Mouse (Mus musculus) mature B cell (primary cell): Measurements from ENCODE around the gene Ttll11.

ENCODE experiments used
- in situ Hi-C: fragments of 300-500 bp; cut with MboI; formaldehyde crosslinking; loops from 2 replicates; pipeline ENCODE4 v1.14.3; 2019

The Ttll11 gene

DNA sequence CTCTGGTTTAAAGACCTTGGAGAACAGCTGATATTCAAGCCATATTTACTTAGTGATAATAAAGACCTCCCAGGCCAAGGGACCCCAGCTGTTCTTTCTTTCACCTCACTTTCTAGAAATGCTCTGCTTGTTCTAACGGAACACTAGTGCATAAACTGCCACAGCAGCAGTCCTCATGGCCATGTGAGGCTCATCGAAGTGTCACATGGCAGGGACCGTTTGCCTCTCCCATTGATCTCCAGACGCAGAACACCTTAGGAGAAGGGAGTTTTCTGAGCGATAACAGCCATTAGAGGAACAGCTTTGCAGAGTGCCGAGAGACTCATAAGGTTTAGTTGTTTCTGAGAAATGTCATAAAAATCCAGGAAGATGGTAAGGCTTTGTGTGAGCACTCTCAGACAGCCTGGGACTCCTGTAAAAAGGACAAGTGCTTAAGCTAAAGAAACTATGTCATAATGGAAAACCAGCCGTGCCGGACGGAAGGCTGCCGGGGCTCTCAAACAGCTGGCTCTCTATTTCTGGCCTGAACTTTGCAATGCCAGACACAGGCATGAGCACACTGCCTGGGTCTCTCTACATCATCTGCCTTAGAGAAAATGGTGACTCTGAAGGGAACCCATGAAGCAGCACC lies 13.7 kb downstream of the Ttll11 start:
- in situ Hi-C loops, result no loop called here

- in situ Hi-C loops, result no loop called here
These were observed 16.4 kb downstream of the Ttll11 start for GRCm38 (mm10) chr2:35963280-35963679.

DNA sequence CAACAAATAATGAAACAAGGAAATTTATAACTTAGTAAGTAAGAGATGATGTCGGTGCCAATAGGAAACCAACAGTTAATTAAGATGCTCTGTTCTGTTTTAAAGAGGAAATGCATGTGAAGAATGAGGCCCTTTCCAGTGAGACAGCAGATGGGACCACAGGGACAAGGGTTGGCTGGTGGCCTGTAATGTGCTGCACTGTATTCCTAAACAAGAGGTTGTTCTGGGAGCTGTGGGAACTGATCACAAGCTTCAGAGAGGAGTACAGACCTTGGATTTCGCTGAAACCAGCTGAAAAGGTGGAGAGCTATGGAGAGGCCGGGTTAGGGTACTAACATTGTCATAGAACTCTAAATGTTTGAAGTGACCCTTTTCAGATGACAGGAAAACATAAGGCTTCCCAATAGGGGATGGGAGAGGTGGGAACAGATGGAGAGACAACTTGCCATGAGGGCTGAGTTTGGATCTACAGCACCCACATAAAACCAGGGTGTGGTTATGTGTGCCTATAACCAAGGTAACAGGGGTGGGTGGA lies 18.1 kb downstream of the Ttll11 start:
- in situ Hi-C loops, result no loop called here

GRCm38 (mm10) chr2:35957471-35958140 lies 22.1 kb downstream of the Ttll11 start:
- in situ Hi-C loops, result no loop called here

GRCm38 (mm10) chr2:35955211-35955610 lies 24.5 kb downstream of the Ttll11 start:
- in situ Hi-C loops, result no loop called here

DNA sequence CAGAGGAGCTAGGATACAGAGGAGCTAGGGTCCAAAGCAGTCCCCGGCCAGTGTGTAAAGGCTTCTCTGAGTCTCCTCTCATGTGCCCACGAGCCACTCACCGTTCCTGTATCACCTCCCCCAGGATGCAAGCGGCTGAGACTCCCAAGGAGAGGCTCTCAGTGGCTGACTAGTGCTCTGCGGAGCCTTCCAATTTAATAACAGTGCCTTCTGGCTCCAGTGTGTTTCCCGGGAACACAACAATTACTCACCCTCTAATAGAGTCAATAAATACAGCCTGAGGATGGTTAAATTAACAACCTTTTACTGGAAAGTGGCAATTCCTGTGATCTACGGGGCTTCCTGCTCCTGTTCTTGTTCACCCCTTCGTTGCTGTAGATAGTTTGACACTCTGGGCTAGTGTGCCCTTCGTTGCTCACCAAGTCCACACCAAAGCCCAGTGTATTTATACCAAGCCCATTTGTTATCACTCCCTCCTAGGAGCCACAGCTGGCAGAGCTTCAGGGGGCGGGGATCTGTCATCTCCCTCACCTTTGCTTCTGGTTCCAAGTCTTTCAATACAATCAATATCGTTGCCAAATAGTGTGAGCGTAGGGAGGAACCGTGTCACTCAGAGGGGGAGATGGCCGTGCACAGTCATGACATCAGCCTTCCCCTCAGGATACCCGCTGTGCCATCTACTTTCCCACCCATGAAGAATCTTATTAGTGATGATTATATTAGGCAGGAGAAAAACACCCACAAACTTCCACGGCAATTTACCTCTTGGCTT lies 27.3 kb downstream of the Ttll11 start:
- in situ Hi-C loops, result no loop called here

- in situ Hi-C loops, result no loop called here
These were observed 34.8 kb downstream of the Ttll11 start for GRCm38 (mm10) chr2:35944896-35945295.

GRCm38 (mm10) chr2:35942960-35943359 lies 36.8 kb downstream of the Ttll11 start:
- in situ Hi-C loops, result no loop called here

DNA sequence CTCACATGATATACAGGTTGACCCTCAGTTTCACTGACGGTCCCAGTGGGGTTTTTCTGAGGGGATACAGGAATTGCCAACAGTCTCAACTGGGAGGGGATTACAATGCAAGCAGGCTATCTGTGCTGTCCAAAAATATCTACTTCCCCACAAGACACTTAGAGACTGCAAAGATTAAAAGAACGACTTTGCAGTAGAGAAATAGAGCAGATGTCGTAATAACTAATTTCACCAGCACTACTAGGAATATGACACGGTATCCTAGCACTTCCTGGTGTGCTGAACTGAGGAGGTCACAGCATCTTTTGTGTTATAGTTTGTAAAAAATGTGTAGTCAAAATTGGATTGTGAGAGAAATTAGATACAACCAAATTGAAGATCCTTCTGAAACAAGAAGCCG lies 44.7 kb downstream of the Ttll11 start:
- in situ Hi-C loops, result no loop called here

- in situ Hi-C loops, result no loop called here
These were observed 46.6 kb downstream of the Ttll11 start for GRCm38 (mm10) chr2:35933116-35933515.

- in situ Hi-C loops, result no loop called here
These were observed 48.1 kb downstream of the Ttll11 start for GRCm38 (mm10) chr2:35931619-35932018.

DNA sequence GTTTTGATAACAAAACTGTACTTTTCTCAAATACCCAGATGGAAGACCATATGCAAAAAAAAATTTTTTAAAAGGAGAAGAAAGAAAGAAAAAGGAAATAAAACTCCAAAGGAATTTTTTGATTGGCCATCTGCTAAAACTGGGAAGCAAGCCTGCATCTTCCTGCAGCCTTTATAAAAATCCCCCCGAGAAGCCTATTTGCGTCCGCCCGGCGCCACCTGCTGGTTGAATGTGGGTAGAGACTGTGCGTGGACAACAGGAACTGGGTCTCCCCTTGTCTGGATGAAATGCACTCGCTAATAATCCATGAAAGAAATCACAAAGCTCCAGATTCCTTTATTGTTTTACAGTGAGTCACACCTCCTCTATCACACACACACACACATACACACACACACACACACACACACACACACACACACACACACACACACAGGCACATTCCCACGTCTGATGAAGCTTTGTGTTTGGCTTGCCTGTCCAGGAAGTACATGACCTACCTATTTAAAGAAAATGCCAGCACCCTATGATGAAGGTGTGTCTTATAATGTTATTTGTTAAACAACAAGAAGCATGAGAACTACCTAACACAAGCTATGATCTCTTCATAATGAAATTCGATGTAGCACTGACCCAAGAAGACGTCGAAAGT lies 49.1 kb downstream of the Ttll11 start:
- in situ Hi-C loops, result no loop called here

GRCm38 (mm10) chr2:35928133-35928532 lies 51.6 kb downstream of the Ttll11 start:
- in situ Hi-C loops, result no loop called here

DNA sequence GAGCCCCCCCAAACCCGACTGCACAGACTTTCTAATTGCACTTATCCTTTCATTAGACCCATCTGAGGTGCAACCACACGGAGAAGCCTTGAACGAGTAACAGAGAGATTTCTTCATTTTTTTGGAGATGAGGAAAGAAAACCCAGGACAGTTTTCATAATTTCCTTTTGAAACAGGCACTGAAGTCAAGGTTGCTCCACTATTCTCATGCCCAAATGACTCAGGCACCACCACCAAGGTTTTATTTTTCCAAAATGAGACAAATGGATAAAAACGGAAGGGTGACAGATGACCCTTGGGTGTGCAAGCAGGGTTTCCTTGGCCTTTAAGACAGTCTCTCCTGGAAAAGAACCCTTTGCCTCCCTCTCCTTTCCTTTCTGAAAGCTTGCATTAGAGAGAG lies 54.8 kb downstream of the Ttll11 start:
- in situ Hi-C loops, result loop anchor here (25.0 kb wide), 1 partner anchor 638 kb away; no protein-coding TSS in a partner anchor

GRCm38 (mm10) chr2:35922956-35923355 lies 56.8 kb downstream of the Ttll11 start:
- in situ Hi-C loops, result loop anchor here (25.0 kb wide), 1 partner anchor 636 kb away; no protein-coding TSS in a partner anchor

DNA sequence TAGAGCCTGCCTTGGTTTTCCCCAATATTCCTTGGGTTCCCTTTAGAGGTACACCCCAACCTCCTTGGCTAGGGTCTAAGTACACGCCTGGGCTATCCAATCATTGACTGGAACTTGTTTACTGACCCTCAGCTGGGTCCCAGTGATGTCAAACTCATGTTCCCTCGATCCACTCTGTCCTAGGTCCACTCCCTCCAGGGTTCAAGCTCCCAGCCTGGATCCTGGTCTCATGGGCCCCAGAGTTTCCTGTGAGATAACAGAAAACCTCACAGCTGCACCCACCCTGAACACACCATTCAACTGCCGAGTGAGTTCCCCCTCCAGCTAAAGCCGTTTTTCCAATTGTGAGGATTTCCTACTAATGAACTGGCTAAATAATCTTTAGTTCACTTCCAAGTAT lies 67.6 kb downstream of the Ttll11 start:
- in situ Hi-C loops, result loop anchor here (25.0 kb wide), 1 partner anchor 625 kb away; no protein-coding TSS in a partner anchor

DNA sequence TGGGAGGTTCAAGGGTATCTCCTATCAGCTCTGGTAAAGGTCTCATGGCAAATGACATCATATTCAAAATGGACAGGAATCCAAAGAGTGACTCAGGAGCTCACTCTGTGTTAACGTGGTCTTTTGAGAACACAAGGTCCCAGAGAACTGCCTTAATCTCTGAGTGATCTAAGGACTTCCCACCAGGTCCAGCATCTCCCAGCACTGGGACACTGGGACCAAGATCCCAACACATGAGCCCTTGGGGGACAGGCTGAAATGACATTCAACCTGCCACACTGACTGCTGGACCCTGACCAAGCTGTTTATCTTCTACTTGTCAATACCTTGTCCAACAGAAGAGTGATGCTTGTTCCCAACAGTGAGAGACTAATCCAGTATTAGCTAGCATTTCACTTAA lies 68.0 kb downstream of the Ttll11 start:
- in situ Hi-C loops, result loop anchor here (25.0 kb wide), 1 partner anchor 624 kb away; no protein-coding TSS in a partner anchor

DNA sequence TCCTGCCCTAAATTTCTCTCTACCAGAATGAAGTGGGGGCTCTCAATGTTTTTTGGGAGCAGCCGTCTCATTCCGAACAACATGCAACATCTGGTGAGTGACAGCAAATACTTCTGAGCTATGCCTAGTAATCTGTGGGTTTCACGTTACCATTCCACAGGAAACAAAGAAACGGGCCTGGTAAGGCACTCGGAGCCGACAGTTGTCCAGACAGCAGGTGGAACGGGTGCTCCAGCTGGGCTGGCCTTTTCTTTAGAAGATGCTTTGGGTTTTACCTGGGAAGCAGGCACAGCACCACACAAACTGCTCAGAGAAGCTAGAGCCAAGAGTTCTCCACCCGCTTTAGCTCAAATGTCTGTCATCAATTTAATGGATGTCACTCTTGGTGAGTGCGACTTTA lies 69.0 kb downstream of the Ttll11 start:
- in situ Hi-C loops, result loop anchor here (25.0 kb wide), 1 partner anchor 623 kb away; no protein-coding TSS in a partner anchor

GRCm38 (mm10) chr2:35909353-35909752 lies 70.4 kb downstream of the Ttll11 start:
- in situ Hi-C loops, result loop anchor here (5.0 to 25.0 kb wide), 3 partner anchors 262 to 622 kb away; partner anchors contain the start of gene Dab2ip

DNA sequence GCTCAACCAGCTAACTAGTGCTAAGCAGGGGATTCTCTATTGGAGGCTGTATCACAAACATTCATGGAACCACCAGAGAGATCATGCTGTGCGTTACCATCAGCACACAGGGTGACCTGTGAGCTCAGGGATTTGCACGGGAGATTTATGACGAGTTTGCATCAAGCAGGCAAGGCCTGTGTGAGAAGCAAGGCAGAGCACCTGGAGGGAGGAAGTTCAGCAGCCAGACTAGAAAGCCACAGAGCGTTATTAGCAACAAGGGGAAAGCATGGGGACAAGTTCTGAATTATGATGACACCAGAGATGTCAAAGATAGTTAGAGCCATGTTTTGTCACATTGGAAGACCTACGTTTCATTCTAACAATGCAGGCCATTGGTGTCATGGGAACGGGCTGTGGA lies 72.1 kb downstream of the Ttll11 start:
- in situ Hi-C loops, result loop anchor here (5.0 to 25.0 kb wide), 3 partner anchors 260 to 620 kb away; partner anchors contain the start of gene Dab2ip

DNA sequence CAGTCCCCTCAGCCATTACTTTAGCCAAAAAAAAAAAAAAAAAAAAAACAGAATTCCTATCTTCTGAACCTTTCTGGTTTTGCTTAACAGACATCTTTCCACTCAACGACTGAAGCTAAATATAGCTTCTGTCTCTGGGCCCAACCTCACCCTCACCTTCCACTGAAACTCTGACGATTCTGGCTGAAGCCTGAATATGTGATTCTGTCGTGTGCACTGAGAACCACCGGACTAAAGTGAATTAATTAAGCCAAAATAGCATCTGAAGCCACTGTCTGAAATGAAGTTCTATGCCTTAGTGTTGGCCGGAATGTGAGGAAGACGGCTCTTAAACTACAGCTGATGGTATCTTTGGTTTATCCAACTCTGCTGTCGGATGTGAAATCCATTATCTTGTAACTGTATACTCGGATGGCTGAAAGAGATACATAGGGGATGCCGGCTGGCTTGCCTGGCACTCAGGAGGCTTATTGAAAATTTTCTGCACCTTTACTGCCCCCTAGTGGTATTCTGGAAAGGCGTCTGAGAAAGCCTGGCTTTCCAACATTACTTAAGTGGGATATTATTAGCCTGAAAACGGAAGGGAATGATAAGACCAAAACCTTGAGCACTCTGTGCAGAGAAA lies 73.4 kb downstream of the Ttll11 start:
- in situ Hi-C loops, result loop anchor here (5.0 to 25.0 kb wide), 3 partner anchors 259 to 619 kb away; partner anchors contain the start of gene Dab2ip
